Mouse (Mus musculus) embryo, embryonic 11.5 days (tissue): ENCODE results near the gene Sdk2.

Experiments
- DNase-seq: peaks from one replicate; pipeline ENCODE4 v3.0.0-alpha.2; 2012; ENCODE audit warnings: low read depth, low spot score

The Sdk2 gene

GRCm38 (mm10) chr11:113831608-113832007, 235.2 kb downstream of the Sdk2 start:
- no peak for DNase-seq

DNA sequence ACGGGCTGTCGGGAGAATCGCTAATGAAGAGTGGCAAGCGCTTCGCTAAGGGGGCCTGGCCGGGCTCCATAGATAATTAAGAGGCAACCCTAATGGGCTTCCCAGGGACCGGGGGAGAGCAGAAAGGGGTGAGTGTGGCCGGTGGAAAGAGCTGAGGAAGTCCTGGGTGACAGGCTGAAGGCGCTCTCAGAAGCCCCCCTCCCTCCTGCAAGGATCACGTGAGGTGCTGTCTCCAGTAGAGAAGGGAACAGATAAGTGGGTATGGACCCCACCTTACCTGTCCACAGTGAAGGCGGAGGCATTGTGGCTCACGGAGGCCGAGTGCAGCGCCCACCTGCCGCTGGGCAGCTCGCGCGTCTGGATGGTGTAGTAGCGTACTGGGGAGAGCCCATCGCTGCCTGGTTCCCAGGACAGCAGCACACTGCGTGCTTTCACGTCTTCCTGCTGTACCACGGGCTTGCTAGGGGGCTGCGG, 238.7 kb downstream of the Sdk2 start:
- no peak for DNase-seq

- no peak for DNase-seq
Measured at GRCm38 (mm10) chr11:113820005-113820404, 246.8 kb downstream of the Sdk2 start.

DNA sequence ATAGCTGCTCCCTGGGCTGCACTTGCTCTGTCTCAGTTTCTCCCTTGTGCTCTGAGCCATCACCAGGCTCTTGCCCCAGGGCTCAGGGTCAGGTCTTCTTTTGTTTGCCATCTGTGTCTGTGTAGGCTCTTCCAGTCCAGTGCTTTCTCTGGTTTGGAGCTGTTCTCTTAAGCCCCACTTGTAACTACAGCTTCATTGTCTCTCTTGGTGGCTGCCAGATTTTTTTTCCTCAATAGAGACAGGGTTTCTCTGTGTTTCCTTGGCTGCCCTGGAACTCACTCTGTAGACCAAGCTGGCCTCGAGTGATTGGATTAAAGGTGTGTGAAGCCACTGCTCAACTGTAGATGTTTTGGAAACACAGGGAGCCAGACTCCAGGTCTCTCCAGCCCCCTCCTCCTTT, 247.8 kb downstream of the Sdk2 start:
- no peak for DNase-seq

GRCm38 (mm10) chr11:113816971-113817548, 249.8 kb downstream of the Sdk2 start:
- no peak for DNase-seq

GRCm38 (mm10) chr11:113816439-113816838, 250.4 kb downstream of the Sdk2 start:
- DNase-seq = no peak

DNA sequence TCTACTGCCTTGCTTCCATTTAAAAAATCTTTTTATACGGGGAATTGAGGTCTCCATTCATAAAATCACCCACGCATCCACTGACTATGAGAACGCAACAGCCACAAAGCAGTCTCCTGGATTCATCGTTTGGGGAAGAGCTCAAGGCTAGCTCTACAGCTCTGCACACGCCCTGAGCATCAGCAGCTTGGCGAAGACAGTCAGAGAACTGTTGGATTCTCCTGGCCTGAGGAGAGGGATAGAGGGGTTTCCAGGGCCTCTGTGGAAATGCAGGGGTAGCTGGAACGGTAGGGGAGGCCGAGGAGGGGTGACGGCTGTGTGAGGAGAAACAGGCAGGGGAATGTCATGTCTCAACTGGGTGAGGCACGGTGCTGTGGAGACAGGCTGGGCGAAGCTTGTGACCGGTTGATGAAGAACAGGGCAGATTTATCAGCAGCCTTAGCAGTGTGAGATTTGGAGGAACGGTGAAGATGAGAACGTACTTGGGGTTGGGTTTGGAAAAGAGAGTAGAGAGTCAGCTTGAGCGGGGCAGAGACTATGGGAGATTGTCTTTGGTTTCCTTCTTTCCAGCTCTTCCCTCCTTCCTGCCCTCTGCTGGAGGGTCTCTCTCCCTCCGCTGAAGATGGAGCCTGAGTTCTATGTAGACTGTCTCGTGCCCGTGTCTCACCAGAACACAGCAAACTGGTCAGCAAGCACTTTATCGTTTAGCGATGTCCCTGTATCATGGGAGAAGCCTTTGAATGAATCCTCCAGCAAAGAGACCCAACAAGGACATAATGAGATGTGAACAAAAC, 255.1 kb downstream of the Sdk2 start:
- no peak for DNase-seq

- DNase-seq = peak; percentile 82
Measured at GRCm38 (mm10) chr11:113810638-113811545, 256.0 kb downstream of the Sdk2 start.

DNA sequence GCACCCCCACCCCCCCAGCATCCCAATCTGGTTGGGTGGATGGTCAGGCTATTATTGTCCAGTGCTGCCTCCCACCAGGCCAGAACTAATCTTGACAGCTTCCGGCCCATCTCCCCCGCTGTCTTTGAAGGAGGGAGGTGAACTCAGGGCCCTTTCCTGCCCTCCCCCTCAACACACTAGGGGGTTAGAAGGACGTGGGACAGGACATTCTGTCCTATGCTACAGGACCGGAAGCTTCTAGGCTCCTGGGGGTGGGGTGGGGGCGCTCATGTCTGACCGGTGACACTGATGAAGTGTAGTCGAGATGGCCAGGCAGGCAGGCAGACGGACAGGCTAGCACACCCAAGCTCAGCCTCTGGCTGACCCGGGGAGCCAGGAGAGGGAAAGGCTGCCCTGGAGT, 259.8 kb downstream of the Sdk2 start:
- DNase-seq = no peak

GRCm38 (mm10) chr11:113806382-113807077, 260.3 kb downstream of the Sdk2 start:
- DNase-seq = no peak

DNA sequence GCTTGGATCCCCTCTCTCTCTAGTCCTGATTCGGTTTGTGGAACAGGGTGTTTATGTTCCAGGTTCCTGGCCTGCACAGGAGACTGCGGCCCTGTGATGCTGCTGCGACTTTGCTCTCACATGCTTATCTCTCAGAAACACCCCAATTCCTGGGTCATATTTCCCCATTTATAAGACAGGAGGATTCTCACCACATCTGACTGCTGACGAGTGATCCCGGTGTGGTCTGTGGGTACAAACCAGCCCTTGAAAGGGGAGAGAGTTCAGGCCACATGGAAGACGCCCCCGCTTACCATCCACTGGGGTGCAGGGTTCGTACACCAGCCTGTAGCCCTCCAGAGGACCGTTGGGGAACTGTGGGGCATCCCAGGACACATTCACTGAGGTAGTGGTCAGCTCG, 260.9 kb downstream of the Sdk2 start:
- DNase-seq = no peak

GRCm38 (mm10) chr11:113803321-113803941, 263.4 kb downstream of the Sdk2 start:
- no peak for DNase-seq

GRCm38 (mm10) chr11:113802456-113802855, 264.4 kb downstream of the Sdk2 start:
- DNase-seq = no peak

GRCm38 (mm10) chr11:113800026-113800425, 266.8 kb downstream of the Sdk2 start:
- no peak for DNase-seq

DNA sequence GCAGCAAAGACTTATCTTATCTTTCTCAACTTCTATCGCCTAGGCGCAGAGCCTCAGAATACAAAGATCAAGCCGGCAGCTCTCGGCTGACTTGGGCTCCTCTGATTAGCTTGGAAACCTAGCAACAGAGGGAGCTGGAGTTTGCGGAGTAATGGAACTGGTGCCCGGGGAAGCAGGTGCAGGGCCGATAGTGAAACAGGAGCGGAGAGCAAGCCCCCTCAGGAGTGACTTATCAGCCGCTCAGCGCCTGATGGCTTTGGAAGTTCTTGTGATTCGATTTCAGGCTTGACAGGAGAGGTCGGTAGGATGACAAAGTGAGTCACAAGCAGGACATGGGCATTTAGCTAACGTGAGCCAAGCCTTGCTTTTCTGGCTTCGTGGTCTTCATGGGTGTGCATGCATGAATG, 267.8 kb downstream of the Sdk2 start:
- DNase-seq = no peak

DNA sequence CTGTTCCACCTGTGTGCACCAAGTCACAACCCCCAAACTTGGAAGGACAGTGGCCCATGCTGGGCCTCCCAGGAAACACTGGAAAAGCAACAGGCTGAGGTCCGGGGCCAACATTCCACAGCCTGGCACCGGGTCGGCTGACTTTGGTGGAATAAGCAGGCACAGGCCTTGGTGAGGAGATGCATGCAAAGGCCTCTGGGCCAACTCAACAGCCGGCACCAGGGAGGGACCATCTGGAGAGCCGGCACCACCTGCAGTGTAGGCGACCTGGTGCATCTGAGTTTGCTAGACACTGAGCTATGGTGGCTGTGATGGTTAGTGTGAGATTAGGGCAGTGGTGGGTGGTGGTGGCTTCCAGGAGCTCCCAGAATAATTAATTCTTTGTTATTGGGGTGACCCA, 268.8 kb downstream of the Sdk2 start:
- DNase-seq = no peak

DNA sequence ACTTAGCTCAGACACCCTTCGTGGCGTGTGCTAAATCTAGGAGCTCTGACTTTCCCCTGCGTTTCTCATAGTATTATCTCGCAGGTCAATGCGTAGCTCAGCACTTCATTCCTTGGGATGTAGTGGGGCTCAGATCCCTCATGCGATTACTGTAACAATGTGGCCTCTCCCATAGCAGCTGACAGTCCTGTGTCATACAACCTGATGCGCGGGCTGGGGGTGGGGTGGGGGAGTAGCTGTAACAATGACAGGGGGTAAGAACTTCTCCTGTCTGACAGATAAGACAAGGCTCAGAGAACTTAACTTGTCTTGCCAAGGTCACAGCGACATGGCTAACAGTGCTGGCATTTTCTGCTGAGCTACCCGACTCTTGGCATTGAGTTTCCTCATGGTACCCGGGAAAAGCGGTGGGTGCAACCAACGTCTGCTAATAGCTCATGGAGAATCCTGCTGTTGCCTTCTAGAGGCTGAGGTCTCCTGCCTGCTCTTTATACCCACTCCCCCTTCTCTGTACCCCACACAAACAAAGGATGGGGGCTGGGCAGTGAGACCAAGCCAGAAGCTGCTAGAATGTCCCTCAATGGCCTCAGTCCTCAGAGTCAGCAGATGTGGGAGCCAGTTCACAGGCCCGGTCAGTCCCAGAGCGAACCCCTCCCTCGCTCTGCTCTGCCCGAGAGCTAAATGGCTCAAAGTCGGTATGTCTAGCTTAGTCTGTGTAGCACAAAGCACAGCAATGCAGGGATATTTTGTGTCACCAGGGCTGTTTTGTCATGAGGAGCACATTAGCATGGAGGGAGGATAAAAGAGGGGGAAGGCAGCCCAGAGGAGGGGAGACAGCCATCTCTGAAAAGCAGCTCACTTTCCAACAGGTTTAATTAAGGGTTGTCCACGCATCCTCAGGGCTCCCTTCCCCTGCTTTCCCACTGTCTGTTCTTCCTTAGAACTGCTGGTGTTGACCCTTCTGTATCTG, 269.5 kb downstream of the Sdk2 start:
- DNase-seq = no peak

- no peak for DNase-seq
Measured at GRCm38 (mm10) chr11:113795846-113796245, 271.0 kb downstream of the Sdk2 start.

- DNase-seq = no peak
Measured at GRCm38 (mm10) chr11:113791357-113792215, 275.3 kb downstream of the Sdk2 start.
